Mouse (Mus musculus) forebrain, embryonic 12.5 days (tissue): ENCODE results near the gene Nudt2. TPM values are rescaled to one million over a fixed set of nuclear protein-coding genes. Genes with fewer than 3 reads are reported as not detected.
"Not testable (repeated sequence)": the region's sequence is repeated elsewhere in the genome, so short reads cannot be mapped to it uniquely, and the experiment has no call there.

Experiments used
- ATAC-seq: fragments of 200-750 bp; cut with Nextera tagmentation; 2 replicates; pipeline ENCODE4 v1.8.0; 2017; ENCODE audit warnings: moderate TSS enrichment; ENCODE audit not compliant: low FRiP score
- H3K27ac ChIP-seq: fragments of 300-500 bp; sonication (generic); 2 replicates; pipeline ENCODE4 v1.5.1; 2016; ENCODE audit warnings: mild to moderate bottlenecking
- H3K27me3 ChIP-seq: fragments of 300-500 bp; sonication (generic); 2 replicates; pipeline ENCODE4 v1.6.1; 2016; ENCODE audit warnings: mild to moderate bottlenecking
- H3K36me3 ChIP-seq: fragments of 300-500 bp; sonication (generic); replicated peaks from 2 replicates; pipeline ENCODE4 v1.6.1; 2016; ENCODE audit warnings: mild to moderate bottlenecking
- H3K4me1 ChIP-seq: fragments of 300-500 bp; sonication (generic); 2 replicates; pipeline ENCODE4 v1.6.1; 2016
- H3K4me2 ChIP-seq: fragments of 300-500 bp; sonication (generic); 2 replicates; pipeline ENCODE4 v1.6.1; 2016; ENCODE audit warnings: mild to moderate bottlenecking, moderate library complexity
- H3K4me3 ChIP-seq: fragments of 300-500 bp; sonication (generic); replicated peaks from 2 replicates; pipeline ENCODE4 v1.5.1; 2016; ENCODE audit warnings: mild to moderate bottlenecking
- H3K9ac ChIP-seq: fragments of 300-500 bp; sonication (generic); 2 replicates; pipeline ENCODE4 v1.6.1; 2016; ENCODE audit warnings: mild to moderate bottlenecking
- H3K9me3 ChIP-seq: fragments of 300-500 bp; sonication (generic); 2 replicates; pipeline ENCODE4 v1.6.1; 2016
- WGBS: fragments of 180-500 bp; shearing (Covaris S2); methylation state at CpG from one replicate; pipeline ENCODE4 v1.1.7; 2016; 5-methylcytosine and 5-hydroxymethylcytosine counted together
- polyA plus RNA-seq: library from polyadenylated mRNA; unstranded; fragments of >200 nt; fragmentation: Nextera tagmentation; extraction: Ambion mirVana; gene quantifications from 2 replicates; pipeline ENCODE4 v1.2.1, GENCODE M21; 2016

Gene Nudt2
- polyA plus RNA-seq, result 64.0 and 68.2 TPM in 2 replicates

- Histone ChIP-seq H3K36me3 (no peaks in the 10 kb centered on the region), H3K9ac (peak within 1 kb of the TSS; percentile 71), H3K27me3 (no peaks in the 10 kb centered on the region), H3K4me3 (peak within 1 kb of the TSS; percentile 77), H3K4me2 (peak within 1 kb of the TSS; percentile 72), H3K4me1 (peaks cover 18% of the 10 kb centered on the region), H3K9me3 (no peaks in the 10 kb centered on the region), H3K27ac (peak within 1 kb of the TSS; percentile 80)
- peak; percentile 97 for ATAC-seq
- under 1% methylated on average over 70 of the region's 70 CpGs for WGBS
These were observed at the start of gene Nudt2, which contains the start of gene Kif24 for GRCm38 (mm10) chr4:41464345-41465286. Gene Nudt2, plus strand, starts transcription at chr4:41465151. Gene Kif24, minus strand, starts transcription at chr4:41464887.

GRCm38 (mm10) chr4:41416966-41417365, 48.0 kb upstream of the Nudt2 start:
- H3K36me3 ChIP-seq, result peaks cover 5% of the 10 kb centered on the region; the same call in 1 of the 2 replicates
- H3K4me2 ChIP-seq, result no peak overlapping the region
- no peaks in the 10 kb centered on the region for H3K9me3 ChIP-seq
- H3K4me3 ChIP-seq, result no peak overlapping the region
- no peaks in the 10 kb centered on the region for H3K27me3 ChIP-seq
- ATAC-seq, result no peak
- H3K27ac ChIP-seq, result no peak overlapping the region
- H3K9ac ChIP-seq, result no peak overlapping the region
- no peaks in the 10 kb centered on the region for H3K4me1 ChIP-seq

- H3K36me3 ChIP-seq, result peaks cover 2% of the 10 kb centered on the region; the same call in 1 of the 2 replicates
- no peaks in the 10 kb centered on the region for H3K4me1 ChIP-seq
- no peak for ATAC-seq
- H3K4me2 ChIP-seq, result no peak overlapping the region
- 90% methylated on average over 5 of the region's 5 CpGs for WGBS
- H3K27ac ChIP-seq, result no peak overlapping the region
- H3K27me3 ChIP-seq, result no peaks in the 10 kb centered on the region
- H3K9ac ChIP-seq, result no peak overlapping the region
- H3K4me3 ChIP-seq, result no peak overlapping the region
- no peaks in the 10 kb centered on the region for H3K9me3 ChIP-seq
These were observed 26.0 kb upstream of the Nudt2 start for GRCm38 (mm10) chr4:41438931-41439330.

GRCm38 (mm10) chr4:41442790-41443302, 22.1 kb upstream of the Nudt2 start:
- Histone ChIP-seq H3K4me1 (no peaks in the 10 kb centered on the region), H3K27ac (no peak overlapping the region), H3K9ac (no peak overlapping the region), H3K27me3 (no peaks in the 10 kb centered on the region), H3K36me3 (peaks cover 13% of the 10 kb centered on the region), H3K4me3 (no peak overlapping the region), H3K4me2 (no peak overlapping the region), H3K9me3 (no peaks in the 10 kb centered on the region)
- no peak for ATAC-seq
- 88% methylated on average over 4 of the region's 4 CpGs for WGBS

GRCm38 (mm10) chr4:41447595-41447994, 17.4 kb upstream of the Nudt2 start:
- Histone ChIP-seq H3K27me3 (no peaks in the 10 kb centered on the region), H3K9me3 (no peaks in the 10 kb centered on the region), H3K4me2 (no peak overlapping the region), H3K4me3 (no peak overlapping the region), H3K36me3 (peaks cover 27% of the 10 kb centered on the region), H3K4me1 (no peaks in the 10 kb centered on the region), H3K27ac (no peak overlapping the region), H3K9ac (no peak overlapping the region)
- no peak for ATAC-seq
- WGBS, result 95% methylated on average over 3 of the region's 3 CpGs

DNA sequence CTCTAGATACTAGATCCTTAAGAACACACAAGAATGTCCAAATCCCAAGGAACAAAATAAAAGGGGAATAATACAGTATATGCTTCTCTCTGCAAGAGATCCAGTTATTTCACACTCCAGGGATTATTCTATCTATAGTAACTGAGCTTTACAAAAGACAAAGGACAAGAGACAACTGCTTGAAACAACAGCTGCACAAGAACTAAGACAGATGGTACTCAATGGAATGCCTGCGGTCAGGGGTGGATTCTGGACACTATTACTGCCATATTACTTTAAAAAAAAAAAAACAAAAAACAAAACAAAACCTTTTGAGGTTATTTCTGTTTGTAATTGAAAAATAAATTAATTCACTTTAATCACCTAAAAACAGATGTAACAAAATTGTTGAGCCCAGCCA, 4.3 kb upstream of the Nudt2 start:
- H3K4me1 ChIP-seq, result peaks cover 12% of the 10 kb centered on the region
- H3K27ac ChIP-seq, result no peak overlapping the region
- no peaks in the 10 kb centered on the region for H3K27me3 ChIP-seq
- H3K4me2 ChIP-seq, result no peak overlapping the region
- no peak for ATAC-seq
- no peaks in the 10 kb centered on the region for H3K36me3 ChIP-seq
- H3K9ac ChIP-seq, result no peak overlapping the region
- WGBS, result 98% methylated on average over 1 of the region's 1 CpGs
- no peaks in the 10 kb centered on the region for H3K9me3 ChIP-seq
- no peak overlapping the region for H3K4me3 ChIP-seq

GRCm38 (mm10) chr4:41463051-41463738, 1.8 kb upstream of the Nudt2 start:
- not testable (repeated sequence) for ATAC-seq, H3K36me3 ChIP-seq, H3K27me3 ChIP-seq, H3K27ac ChIP-seq, H3K9me3 ChIP-seq
- peak overlapping the region; percentile 77 for H3K4me3 ChIP-seq
- WGBS, result 83% methylated on average over 3 of the region's 3 CpGs
- H3K4me1 ChIP-seq, result peaks cover 12% of the 10 kb centered on the region
- peak overlapping the region; percentile 71 for H3K9ac ChIP-seq
- peak overlapping the region; percentile 72 for H3K4me2 ChIP-seq

- 3% methylated on average over 17 of the region's 17 CpGs for WGBS
- Histone ChIP-seq H3K27ac (0 out of 2 replicates have a peak overlapping the region, but pooled peaks have one; percentile 11), H3K4me3 (peak overlapping the region; percentile 77), H3K36me3 (no peaks in the 10 kb centered on the region), H3K4me1 (peaks cover 24% of the 10 kb centered on the region), H3K9ac (peak overlapping the region; percentile 69), H3K9me3 (no peaks in the 10 kb centered on the region), H3K4me2 (peak overlapping the region; percentile 58), H3K27me3 (no peaks in the 10 kb centered on the region)
- peak; percentile 21; the same call in 1 of the 2 replicates for ATAC-seq
These were observed 325 bp downstream of the Nudt2 start for GRCm38 (mm10) chr4:41465287-41465665.

- Histone ChIP-seq H3K27me3 (no peaks in the 10 kb centered on the region), H3K36me3 (no peaks in the 10 kb centered on the region), H3K4me2 (no peak overlapping the region), H3K4me1 (peaks cover 36% of the 10 kb centered on the region), H3K4me3 (no peak overlapping the region), H3K27ac (no peak overlapping the region), H3K9me3 (no peaks in the 10 kb centered on the region), H3K9ac (no peak overlapping the region)
- 56% methylated on average over 17 of the region's 17 CpGs for WGBS
- no peak for ATAC-seq
These were observed 3.6 kb downstream of the Nudt2 start for GRCm38 (mm10) chr4:41468396-41469080.

DNA sequence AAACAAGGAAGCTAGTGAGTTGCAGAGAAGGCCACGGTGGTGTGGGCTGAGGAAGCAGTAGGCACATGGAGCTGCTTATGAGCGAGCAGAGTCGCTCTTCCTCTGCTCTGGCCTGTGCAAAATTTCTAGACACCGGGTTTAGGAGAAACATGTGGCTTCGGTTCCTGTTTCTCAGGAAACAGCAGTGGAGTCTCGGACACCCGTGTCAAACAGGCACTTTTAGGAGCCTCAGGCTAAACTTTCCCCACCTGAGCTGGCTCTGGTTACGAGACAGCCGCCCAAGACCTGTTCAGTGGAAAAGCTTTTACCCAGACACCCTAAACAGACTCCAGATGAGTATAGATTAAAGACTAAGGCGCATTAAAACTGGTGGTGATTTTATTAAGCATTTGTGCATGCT, 4.2 kb downstream of the Nudt2 start:
- peak overlapping the region; percentile 37; the same call in 1 of the 2 replicates for H3K27ac ChIP-seq
- 70% methylated on average over 10 of the region's 10 CpGs for WGBS
- no peak overlapping the region for H3K9ac ChIP-seq

DNA sequence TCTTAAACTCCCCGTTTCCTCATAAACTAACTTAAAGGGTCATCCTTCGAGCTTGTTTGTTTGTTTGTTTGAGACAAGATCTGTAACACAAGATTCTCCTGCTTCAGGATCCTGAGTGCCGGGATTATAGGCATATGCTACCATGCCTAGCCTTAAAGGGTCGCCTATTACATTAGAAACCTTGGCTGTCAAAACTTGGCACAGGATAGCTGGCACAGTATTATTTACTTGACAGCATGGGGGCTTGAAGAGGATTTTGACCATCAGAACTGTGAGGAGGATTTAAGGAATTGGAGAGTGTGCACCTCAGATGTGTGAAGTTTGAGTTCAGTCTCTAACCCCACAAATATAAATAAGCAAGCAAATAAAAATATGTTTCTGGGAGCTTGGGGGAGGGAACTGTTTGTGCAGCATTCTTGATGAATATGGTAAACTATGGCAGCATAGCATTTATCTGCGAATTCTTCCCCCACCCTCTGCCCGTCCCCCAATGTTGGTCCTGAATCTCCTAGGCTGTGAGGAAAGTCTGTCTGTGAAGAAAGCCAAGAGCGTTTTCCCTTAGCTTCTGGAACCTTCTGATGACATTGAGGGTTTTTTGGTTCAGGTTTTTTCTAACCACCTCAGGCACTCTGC, 5.2 kb downstream of the Nudt2 start:
- Histone ChIP-seq H3K27me3 (no peaks in the 10 kb centered on the region), H3K4me3 (no peak overlapping the region), H3K27ac (peak overlapping the region; percentile 78), H3K36me3 (no peaks in the 10 kb centered on the region), H3K4me2 (no peak overlapping the region), H3K9me3 (no peaks in the 10 kb centered on the region), H3K9ac (no peak overlapping the region), H3K4me1 (peaks cover 31% of the 10 kb centered on the region)
- WGBS, result 44% methylated on average over 7 of the region's 7 CpGs
- no peak for ATAC-seq

More for the DNA sequence above, 4.2 kb downstream of the Nudt2 start:
- H3K4me2 ChIP-seq, result no peak overlapping the region
- H3K36me3 ChIP-seq, result no peaks in the 10 kb centered on the region
- no peak for ATAC-seq
- no peak overlapping the region for H3K4me3 ChIP-seq
- peaks cover 31% of the 10 kb centered on the region for H3K4me1 ChIP-seq
- no peaks in the 10 kb centered on the region for H3K27me3 ChIP-seq
- H3K9me3 ChIP-seq, result no peaks in the 10 kb centered on the region
